Mouse (Mus musculus) liver, embryonic 14.5 days (tissue): ENCODE measurements at regions not wholly inside any gene's neighbourhood (a gene's known extent, or its start where the extent isn't known, plus 50 kb on each side); places are given as distances from the start of the nearest gene placed in this dataset.
"Not testable (repeated sequence)": the region's sequence is repeated elsewhere in the genome, so short reads cannot be mapped to it uniquely, and the experiment has no call there.

ENCODE experiments used
- CTCF ChIP-seq: IDR thresholded peaks from 2 replicates; pipeline ENCODE4 v1.5.1; 2016; ENCODE audit warnings: antibody characterized with exemption, low read depth, control low read depth
- EP300 ChIP-seq: IDR thresholded peaks from 2 replicates; pipeline ENCODE4 v1.6.1; 2016; ENCODE audit warnings: antibody characterized with exemption, low read depth

- not testable (repeated sequence) for TF ChIP-seq CTCF, EP300
These were observed 281.0 kb downstream of the Cetn3 start for GRCm38 (mm10) chr13:82063880-82064279.
